Mouse (Mus musculus) olfactory bulb, adult 2 months (tissue): ENCODE results near the gene Meiob.

ENCODE experiments used
- CTCF ChIP-seq: fragments of 200-500 bp; IDR thresholded peaks from 2 replicates; pipeline ENCODE4 v1.5.1; 2012; ENCODE audit warnings: low read depth, mild to moderate bottlenecking, low read length, moderate library complexity; ENCODE audit not compliant: insufficient read depth
- POLR2A ChIP-seq: fragments of 200-500 bp; IDR thresholded peaks from 2 replicates; pipeline ENCODE4 v1.6.1; 2012; ENCODE audit warnings: mild to moderate bottlenecking, low read depth, low read length, moderate library complexity; ENCODE audit not compliant: insufficient read depth

DNA sequence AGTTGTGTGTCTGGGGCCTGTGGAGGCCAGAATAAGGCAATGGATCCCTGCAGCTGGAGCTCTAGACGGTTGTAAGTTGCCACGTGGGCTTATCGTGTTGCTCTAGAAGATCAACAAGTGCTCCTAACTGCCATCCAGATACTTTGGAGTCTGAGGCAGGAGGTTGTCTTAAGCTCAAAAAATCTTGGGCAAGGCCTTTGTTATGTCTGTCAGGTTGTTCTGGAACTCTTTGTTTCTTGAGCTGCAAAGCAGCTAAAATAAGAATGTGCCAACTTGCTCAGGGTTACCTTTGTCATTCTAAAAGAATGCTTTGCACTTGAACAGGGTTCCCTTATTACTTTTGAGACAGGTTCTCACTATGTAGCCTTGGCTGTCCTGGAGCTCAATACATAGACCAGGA, 7.1 kb downstream of the Meiob start:
- TF ChIP-seq CTCF: no peak
- TF ChIP-seq POLR2A: no peak
